Mouse (Mus musculus) frontal cortex, postnatal 25 days (tissue): ENCODE results near the gene Syne1.
A peak's percentile ranks its signal among the peaks of the same experiment; 100 is the strongest.

Experiments
- DNase-seq, 2 experiments: peaks; one replicate each; pipeline ENCODE4 v3.0.0; 2022; ENCODE audit warnings: low spot score in 2 of 2

Gene Syne1

GRCm38 (mm10) chr10:5551382-5551781, at the start of gene Syne1:
TSS of gene Syne1 (minus strand) at chr10:5551482.
- DNase-seq: no peak

GRCm38 (mm10) chr10:5600123-5600522, 48.8 kb upstream of the Syne1 start:
- DNase-seq: peak; percentile 31 to 65

DNA sequence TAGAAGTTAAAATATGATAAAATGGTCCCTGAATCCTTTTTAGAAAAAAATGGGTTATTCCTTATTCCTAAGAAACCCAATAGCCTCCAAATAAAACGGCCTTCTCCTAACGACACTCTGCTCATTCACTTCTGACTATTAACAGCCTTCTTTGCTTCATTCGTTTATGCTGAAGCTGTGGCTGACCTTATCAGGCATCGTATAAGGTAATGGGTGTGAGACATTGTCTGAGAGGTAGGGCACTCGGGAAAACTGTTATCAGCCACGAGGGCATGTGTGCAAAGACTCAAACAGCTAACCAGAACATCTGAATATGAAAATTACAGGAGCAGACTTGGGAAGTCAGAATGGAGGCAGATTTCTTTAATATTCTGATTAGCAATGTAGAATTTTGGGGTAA, 45.3 kb upstream of the Syne1 start:
- no peak for DNase-seq

DNA sequence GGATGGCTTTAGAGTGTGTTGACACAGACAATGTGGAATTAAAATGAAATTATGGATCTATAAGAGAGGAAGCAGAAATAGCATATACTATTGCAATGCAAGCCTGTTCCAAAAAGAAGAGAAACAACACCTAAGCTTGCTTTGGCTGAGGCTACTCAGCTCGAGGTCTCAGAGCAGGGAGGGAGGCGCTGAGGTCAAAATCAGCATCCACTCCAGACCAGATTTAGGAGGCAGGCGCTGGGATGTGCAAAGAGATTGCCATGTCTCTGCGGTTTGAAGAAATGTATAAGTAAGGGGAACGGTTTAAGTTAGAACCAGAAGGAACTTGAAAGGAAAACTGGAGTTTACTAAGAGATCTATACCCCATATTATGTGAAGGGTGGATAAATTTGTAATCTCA, 43.2 kb upstream of the Syne1 start:
- DNase-seq: no peak

DNA sequence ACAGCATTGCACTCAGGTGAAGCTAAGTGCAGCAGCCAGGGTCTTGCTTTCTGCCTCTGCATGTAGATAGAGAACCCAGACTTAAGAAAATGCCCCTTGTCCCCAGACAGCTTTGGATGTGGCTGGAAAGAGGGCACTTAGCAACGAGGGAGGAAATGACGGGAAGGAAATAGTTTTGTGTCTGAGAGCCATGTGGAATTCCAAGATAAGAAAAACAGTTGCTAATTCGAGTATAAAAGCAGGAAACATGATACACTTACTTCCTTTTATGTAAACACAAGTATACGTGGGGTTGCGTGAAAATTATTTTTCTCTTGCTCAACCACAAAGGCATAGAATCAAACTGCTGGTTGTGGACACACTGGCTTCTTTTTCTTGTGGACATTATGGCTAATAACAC, 42.2 kb upstream of the Syne1 start, which contains the start of gene Myct1:
Gene Myct1 (plus strand): TSS at position 312 of the 400 bp plus-strand sequence.
- no peak for DNase-seq

DNA sequence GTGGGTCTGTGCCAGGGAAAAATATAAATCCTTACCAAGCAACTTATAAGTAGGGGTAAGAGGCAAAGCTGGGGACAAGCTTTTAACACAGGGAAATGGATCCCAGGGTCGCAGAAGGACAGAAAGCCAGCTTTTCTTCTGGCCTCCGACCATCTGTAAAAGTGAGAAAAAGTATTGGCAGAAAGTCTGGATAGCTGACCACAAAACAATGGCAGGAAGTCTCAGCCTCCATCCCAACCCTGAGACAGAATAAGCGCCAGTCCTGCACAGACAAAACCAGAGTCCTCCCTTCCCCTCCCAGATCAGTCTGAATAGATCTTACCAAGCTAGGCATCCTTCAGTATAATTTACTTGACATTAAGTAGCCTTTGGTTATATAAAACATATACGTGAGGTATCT, 40.7 kb upstream of the Syne1 start:
- DNase-seq: no peak

DNA sequence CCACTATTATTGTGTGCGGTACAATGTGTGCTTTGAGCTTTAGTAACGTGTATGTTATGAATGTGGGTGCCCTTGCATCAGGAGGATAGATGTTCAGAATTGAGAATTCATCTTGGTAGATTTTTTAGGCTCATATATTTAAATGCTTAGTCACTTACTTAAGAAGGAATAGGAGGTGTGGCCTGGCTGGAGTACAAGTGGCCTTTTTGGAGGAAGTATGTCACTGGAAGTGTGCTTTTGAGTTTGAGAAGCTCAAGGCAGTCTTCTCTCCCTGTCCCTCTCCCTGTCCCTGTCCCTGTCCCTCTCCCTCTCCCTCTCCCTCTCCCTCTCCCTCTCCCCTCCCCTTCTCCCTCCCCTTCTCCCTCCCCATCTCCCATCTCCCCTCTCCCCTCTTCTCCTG, 39.8 kb upstream of the Syne1 start:
- DNase-seq: no peak

- DNase-seq: no peak
Observed at GRCm38 (mm10) chr10:5573328-5573727, 22.0 kb upstream of the Syne1 start.

GRCm38 (mm10) chr10:5571332-5571731, 20.1 kb upstream of the Syne1 start:
- DNase-seq: no peak

- no peak for DNase-seq
Observed at GRCm38 (mm10) chr10:5570059-5570458, 18.8 kb upstream of the Syne1 start.

GRCm38 (mm10) chr10:5568991-5569390, 17.7 kb upstream of the Syne1 start:
- no peak for DNase-seq

DNA sequence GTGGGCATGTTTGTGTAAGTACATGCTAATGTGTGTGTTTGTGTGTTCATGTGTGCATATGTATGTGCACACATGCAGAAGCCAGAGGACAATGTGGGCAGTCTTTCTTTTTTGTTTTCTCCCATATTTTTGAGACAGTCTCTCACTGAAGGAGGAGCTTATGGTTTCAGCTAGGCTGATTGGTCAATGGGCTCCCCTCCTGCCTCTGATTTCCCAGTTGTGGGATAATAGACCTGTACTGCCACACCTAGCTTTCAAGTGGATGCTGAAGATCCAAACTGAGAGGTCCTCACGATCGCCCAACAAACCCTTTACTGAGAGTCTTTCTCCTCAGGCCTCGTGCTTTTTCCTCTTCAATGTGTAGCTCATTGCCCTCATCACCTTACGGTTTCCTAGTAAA, 10.4 kb upstream of the Syne1 start:
- no peak for DNase-seq

- DNase-seq: no peak
Observed at GRCm38 (mm10) chr10:5560526-5560925, 9.2 kb upstream of the Syne1 start.

GRCm38 (mm10) chr10:5558808-5559207, 7.5 kb upstream of the Syne1 start:
- DNase-seq: no peak

DNA sequence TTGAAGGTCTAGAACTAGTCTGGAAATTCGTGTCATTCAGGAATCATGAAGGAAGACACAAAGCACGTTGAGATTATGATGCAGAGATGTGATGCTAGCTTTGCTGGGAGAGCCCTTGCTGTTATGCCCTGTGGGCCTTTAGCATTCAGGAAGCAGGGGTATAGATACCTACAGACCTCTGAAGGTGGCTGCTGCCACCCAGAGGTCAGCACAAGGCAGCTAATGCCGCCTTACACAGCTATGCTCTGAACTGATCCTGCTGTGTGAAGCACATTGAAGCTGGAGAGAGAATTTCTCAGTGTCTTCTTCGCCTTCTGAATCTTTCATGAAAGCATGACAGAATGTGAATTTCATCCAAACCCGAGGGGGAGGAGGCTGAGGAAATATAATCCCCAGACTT, 3.7 kb upstream of the Syne1 start:
- no peak for DNase-seq

DNA sequence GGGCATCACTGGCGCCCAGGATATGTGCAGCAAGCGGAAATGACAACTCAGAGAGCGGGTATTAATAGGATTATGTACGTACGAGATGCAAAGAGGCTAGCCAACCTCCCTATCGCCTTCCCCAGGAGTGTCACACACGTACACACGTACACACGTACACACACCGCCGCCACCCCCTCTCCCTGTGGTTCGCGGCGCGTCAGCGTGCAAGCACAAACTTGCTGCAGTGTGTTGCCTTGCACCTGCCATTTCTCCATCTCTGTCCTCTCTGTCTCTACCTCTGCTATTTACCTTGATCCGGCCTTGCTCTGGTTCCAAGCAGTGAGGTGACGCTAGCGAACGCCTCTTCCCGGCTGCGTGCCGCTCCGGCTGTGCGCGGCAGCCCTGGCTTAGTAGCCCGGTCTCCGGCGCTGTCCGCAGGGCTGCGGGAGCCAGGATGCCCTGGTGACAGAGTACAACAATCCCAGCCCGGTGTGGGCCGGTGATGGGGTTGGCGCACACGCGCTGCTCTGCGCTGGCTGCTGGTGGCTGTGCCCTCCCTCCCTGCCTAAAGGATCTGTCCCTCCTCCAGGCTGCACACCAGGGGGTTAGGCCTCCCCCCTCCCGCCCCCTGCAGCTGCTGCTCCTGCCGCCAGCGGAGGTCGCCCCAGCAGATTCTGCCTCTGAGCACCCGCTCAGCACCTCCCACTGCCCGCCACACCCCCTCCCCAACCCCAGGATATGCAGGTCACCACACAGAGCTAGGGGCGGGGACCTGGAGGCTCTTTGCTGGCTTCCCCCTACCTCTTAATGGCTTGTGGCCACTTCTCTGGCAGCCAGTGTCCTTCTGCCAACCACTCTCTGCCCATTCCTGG, 887 bp downstream of the Syne1 start:
- peak; percentile 36 to 52 for DNase-seq

GRCm38 (mm10) chr10:5549871-5550167, 1.5 kb downstream of the Syne1 start:
- peak in 1 of 2 experiments; percentile 30 for DNase-seq

GRCm38 (mm10) chr10:5548651-5549050, 2.6 kb downstream of the Syne1 start:
- DNase-seq: no peak

GRCm38 (mm10) chr10:5547769-5548168, 3.5 kb downstream of the Syne1 start:
- no peak for DNase-seq

DNA sequence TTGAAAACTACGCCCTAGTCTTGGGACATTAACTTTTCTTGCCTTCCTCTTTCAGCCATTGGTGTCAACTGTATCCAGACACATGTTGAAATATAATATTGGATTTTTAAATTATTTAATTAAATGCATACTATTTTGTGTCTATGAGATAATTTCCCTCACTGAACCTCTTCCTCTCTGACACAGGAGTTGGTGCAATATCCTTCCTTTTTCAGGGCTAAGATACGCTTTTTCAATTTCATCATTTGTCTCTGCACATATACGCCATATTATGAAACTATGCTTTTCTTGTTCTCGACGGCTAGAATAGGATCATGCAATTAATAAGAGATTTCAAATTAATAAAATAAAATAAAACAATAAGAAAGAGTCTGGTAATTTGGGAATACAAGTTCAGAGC, 4.9 kb downstream of the Syne1 start:
- DNase-seq: no peak

GRCm38 (mm10) chr10:5528284-5528683, 23.0 kb downstream of the Syne1 start:
- DNase-seq: no peak

DNA sequence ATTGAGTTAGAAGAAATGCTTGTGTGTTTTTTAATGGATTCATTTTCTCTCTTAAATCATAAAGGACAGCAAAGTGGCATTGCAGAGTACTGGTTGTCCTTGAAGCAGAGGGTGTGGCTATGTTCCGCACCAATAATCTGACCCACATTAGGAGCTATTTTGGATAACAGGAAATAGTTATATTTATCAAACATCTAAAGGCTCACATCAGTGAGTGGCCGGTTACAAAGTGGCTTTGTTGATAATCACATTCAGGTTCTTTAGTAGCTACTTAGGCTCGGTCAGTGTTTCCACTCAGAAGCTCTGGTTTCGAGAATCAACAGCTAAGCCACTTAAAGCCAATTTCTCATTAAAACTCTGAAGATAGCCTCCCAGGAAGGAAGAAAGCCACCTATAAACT, 23.6 kb downstream of the Syne1 start:
- no peak for DNase-seq

- no peak for DNase-seq
Observed at GRCm38 (mm10) chr10:5522904-5523303, 28.4 kb downstream of the Syne1 start.

- DNase-seq: no peak
Observed at GRCm38 (mm10) chr10:5522276-5522675, 29.0 kb downstream of the Syne1 start.
